Comparison of ENCODE assay signal across 1 mouse cellular context in the genomic region with DNA sequence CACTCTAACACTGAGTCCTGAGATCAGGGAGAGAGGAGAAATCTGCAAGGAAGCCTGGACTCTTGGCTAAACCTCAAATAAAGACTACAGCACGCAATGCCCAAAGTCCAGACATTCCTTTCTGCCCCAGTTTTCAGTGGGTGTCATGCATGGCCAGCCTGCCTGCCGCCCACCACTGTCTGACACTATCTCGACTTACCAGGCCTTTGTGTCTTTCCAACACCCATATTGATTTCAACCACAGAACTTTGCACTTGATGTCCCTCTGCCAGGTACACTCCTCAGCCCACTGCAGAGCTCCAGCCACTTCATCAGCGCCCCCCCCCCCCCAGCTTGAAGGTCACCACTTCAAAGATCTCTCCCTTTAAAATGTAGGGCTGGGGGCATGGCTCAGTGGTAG.
TF ChIP-seq lines count a peak whose summit lies in the region.

No protein-coding gene starts in this region.

TF ChIP-seq in MEL, 35 proteins besides CTCF, POLR2A, EP300 and RAD21:
- TF ChIP-seq KAT2A (conservative IDR thresholded peaks at IDR 0.05; ENCODE audit: low read depth, low read length): no peak
- no peak for TF ChIP-seq NRF1 (IDR thresholded peaks at IDR 0.05; ENCODE audit: insufficient read depth, low read depth, low read length, poor library complexity, severe bottlenecking)
- peak; percentile 82 for TF ChIP-seq TAL1 (IDR thresholded peaks at IDR 0.05; ENCODE audit: low read length)
